In genomic region chr5:28397344-28397743, GRCm38 (mm10) we compare ENCODE assay signal across 21 mouse cellular contexts.
"Had no signal": no experiment of that assay in that cellular context is flagged by ENCODE, and none has a peak within 500 bp of the region (broad histone marks: within the 10 kb centered on the region; RNA-seq: fewer than 3 reads in every experiment).

No protein-coding gene starts in this region.

- DNase-seq: kidney, postnatal 25 days; layer of hippocampus, adult 9-11 months; liver; lung, adult 18-20 months; lung, postnatal 10 days; lung, postnatal 36 days; midbrain, embryonic 14.5 days; retina, postnatal 1 day; right cerebral cortex, postnatal 25 days; thymus, adult 18-20 months; thymus, postnatal 36 days had no signal

- H3K4me3 ChIP-seq: layer of hippocampus, adult 2 months; limb, embryonic 10.5 days; limb, embryonic 13.5 days; liver, embryonic 12.5 days; liver, embryonic 15.5 days; lung, embryonic 15.5 days; megakaryocyte, embryonic 14.5 days; neural tube, embryonic 12.5 days had no signal

- H3K27ac ChIP-seq: kidney, postnatal 0 days; layer of hippocampus, adult 2 months; limb, embryonic 10.5 days; limb, embryonic 13.5 days; liver, embryonic 12.5 days; liver, embryonic 15.5 days; lung, embryonic 15.5 days; neural tube, embryonic 12.5 days had no signal

- H3K9me3 ChIP-seq: limb, embryonic 10.5 days; limb, embryonic 13.5 days; liver, embryonic 12.5 days; liver, embryonic 15.5 days; lung, embryonic 15.5 days; megakaryocyte, embryonic 14.5 days; neural tube, embryonic 12.5 days had no signal

- H3K4me2 ChIP-seq: limb, embryonic 13.5 days; liver, embryonic 12.5 days; liver, embryonic 15.5 days; lung, embryonic 15.5 days; midbrain, embryonic 11.5 days; neural tube, embryonic 12.5 days had no signal

- H3K4me1 ChIP-seq: limb, embryonic 10.5 days; limb, embryonic 13.5 days; liver, embryonic 12.5 days; liver, embryonic 15.5 days; neural tube, embryonic 12.5 days had no signal

- H3K27me3 ChIP-seq: limb, embryonic 13.5 days; liver, embryonic 12.5 days; liver, embryonic 15.5 days; lung, embryonic 15.5 days; megakaryocyte, embryonic 14.5 days; neural tube, embryonic 12.5 days had no signal
